Mouse (Mus musculus) testis, adult 2 months (tissue): ENCODE data around the gene Ckm. TPM values are rescaled to one million over a fixed set of nuclear protein-coding genes. Genes with fewer than 3 reads are reported as not detected.

Experiments used
- H3K27ac ChIP-seq: fragments of 200-500 bp; 2 replicates; pipeline ENCODE4 v1.5.1; 2012; ENCODE audit warnings: low read depth, low read length; ENCODE audit not compliant: control insufficient read depth, insufficient read depth
- H3K27me3 ChIP-seq: fragments of 200-500 bp; 2 replicates; pipeline ENCODE4 v1.6.1; 2012; ENCODE audit warnings: mild to moderate bottlenecking, low read length, moderate library complexity; ENCODE audit not compliant: control insufficient read depth, insufficient read depth
- H3K36me3 ChIP-seq: fragments of 200-500 bp; 2 replicates; pipeline ENCODE4 v1.6.1; 2012; ENCODE audit warnings: mild to moderate bottlenecking, low read length; ENCODE audit not compliant: control insufficient read depth, insufficient read depth
- H3K4me1 ChIP-seq: fragments of 200-500 bp; 2 replicates; pipeline ENCODE4 v1.6.1; 2012; ENCODE audit warnings: low read length; ENCODE audit not compliant: control insufficient read depth, insufficient read depth
- H3K4me3 ChIP-seq: fragments of 200-500 bp; 2 replicates; pipeline ENCODE4 v1.5.1; 2012; ENCODE audit warnings: low read depth, mild to moderate bottlenecking, low read length, moderate library complexity, mixed read lengths; ENCODE audit not compliant: control insufficient read depth
- CTCF ChIP-seq: fragments of 200-500 bp; IDR thresholded peaks from 2 replicates; pipeline ENCODE4 v1.5.1; 2012; ENCODE audit warnings: low read depth, mild to moderate bottlenecking, inconsistent platforms, low read length, moderate library complexity; ENCODE audit not compliant: control insufficient read depth, insufficient read depth, insufficient replicate concordance
- POLR2A ChIP-seq: fragments of 200-500 bp; IDR thresholded peaks from 2 replicates; pipeline ENCODE4 v1.6.1; 2012; ENCODE audit warnings: low read depth, mild to moderate bottlenecking, inconsistent platforms, low read length, moderate library complexity; ENCODE audit not compliant: control insufficient read depth
- polyA plus RNA-seq: library from polyadenylated mRNA; depleted of rRNA; stranded (reverse); fragments of >200 nt; gene quantifications from 2 replicates; pipeline ENCODE4 v1.2.3, GENCODE M21; 2012

Ckm gene
- polyA plus RNA-seq, 1 experiment, result 2.4 TPM

DNA sequence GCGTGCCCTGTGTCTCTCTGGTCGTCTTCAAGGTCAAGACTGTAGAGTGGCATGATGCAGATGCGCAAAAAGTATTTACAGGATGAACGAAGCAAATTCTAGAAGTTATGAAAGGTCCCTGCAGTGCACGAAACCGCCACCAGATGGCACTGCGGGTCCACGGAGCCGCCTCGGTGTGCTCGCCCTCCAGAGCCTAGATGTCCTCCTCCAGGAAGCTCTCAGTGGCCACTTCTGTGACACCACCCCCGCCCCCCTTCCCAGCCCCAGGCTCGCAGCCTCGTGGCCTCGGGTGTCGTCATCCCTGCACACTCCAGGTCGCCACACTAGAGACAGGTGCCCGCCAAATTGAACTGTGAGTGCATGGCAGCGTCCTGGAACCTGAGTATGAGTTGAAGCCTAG lies 841 bp downstream of the Ckm start:
- no peak for TF ChIP-seq POLR2A
- peak; percentile 98 for TF ChIP-seq CTCF
- Histone ChIP-seq H3K27me3 (no peaks in the 10 kb centered on the region), H3K36me3 (no peaks in the 10 kb centered on the region)

DNA sequence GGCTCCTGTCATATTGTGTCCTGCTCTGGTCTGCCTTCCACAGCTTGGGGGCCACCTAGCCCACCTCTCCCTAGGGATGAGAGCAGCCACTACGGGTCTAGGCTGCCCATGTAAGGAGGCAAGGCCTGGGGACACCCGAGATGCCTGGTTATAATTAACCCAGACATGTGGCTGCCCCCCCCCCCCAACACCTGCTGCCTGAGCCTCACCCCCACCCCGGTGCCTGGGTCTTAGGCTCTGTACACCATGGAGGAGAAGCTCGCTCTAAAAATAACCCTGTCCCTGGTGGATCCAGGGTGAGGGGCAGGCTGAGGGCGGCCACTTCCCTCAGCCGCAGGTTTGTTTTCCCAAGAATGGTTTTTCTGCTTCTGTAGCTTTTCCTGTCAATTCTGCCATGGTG lies 5.2 kb downstream of the Ckm start:
- Histone ChIP-seq H3K4me3 (no peak overlapping the region), H3K36me3 (no peaks in the 10 kb centered on the region), H3K27me3 (no peaks in the 10 kb centered on the region), H3K4me1 (peaks cover 12% of the 10 kb centered on the region), H3K27ac (no peak overlapping the region)
- TF ChIP-seq POLR2A (no peak), CTCF (no peak)

More for the DNA sequence above, 841 bp downstream of the Ckm start:
- Histone ChIP-seq H3K4me1 (peaks cover 4% of the 10 kb centered on the region), H3K4me3 (peak overlapping the region; percentile 4), H3K27ac (no peak overlapping the region)

DNA sequence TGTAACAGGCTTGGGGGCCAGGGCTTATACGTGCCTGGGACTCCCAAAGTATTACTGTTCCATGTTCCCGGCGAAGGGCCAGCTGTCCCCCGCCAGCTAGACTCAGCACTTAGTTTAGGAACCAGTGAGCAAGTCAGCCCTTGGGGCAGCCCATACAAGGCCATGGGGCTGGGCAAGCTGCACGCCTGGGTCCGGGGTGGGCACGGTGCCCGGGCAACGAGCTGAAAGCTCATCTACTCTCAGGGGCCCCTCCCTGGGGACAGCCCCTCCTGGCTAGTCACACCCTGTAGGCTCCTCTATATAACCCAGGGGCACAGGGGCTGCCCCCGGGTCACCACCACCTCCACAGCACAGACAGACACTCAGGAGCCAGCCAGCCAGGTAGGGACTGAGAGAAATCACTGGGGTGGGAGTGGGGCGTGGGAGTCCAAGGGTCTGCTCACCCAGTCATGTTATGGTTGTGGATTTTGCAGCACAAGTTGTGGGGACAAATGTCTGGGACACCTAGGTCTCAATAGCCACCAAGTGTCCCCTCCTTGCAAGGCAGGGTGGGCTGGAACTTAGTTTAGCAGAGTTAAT lies 6.3 kb downstream of the Ckm start:
- Histone ChIP-seq H3K36me3 (no peaks in the 10 kb centered on the region), H3K4me1 (peaks cover 16% of the 10 kb centered on the region), H3K27me3 (no peaks in the 10 kb centered on the region), H3K4me3 (no peak overlapping the region), H3K27ac (no peak overlapping the region)
- TF ChIP-seq POLR2A, result no peak
- no peak for TF ChIP-seq CTCF

DNA sequence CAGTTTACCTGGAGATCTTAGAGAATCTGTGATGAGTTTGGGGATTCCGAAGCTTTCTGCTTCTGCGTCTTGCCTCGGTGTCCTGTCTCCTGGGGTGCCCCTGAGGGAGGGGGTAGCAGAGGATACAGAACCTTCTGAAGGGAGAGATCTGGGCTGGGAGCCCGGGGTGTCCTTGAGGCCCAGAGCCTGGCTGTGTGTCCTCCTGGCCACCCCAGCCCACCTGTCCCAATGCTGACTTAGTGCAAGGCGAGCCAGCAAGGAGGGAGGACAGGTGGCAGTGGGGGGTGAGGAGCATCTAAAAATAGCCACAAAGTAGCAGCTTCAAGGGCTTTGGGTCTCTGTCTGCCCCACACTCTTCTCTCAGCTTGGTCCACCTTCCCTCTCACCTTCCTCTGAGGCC lies 7.2 kb downstream of the Ckm start:
- TF ChIP-seq CTCF (no peak), POLR2A (no peak)
- H3K27me3 ChIP-seq, result 0 out of 2 replicates have a peak, but pooled peaks cover 3% of the 10 kb centered on the region
- H3K27ac ChIP-seq, result no peak overlapping the region
- H3K4me3 ChIP-seq, result no peak overlapping the region
- no peaks in the 10 kb centered on the region for H3K36me3 ChIP-seq
- peaks cover 17% of the 10 kb centered on the region for H3K4me1 ChIP-seq

DNA sequence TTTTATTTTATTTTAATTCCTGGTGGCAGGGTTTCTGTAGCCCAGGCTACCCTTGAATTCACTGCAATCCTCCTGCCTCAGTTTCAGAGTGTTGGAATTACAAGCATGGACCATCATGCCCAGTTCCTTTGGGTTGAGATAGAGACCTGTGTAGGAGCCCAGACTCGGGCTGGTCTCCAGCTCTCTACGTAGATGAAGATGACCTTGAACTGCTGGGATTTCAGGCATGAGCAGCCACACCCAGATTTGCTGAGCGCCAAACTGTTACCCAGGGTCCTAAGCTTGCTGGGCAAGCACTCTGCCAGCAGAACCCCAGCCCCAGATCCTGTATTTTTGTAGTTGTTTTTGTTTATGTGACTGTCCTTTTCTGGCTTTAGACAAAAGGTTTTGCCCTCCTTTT lies 8.9 kb downstream of the Ckm start:
- Histone ChIP-seq H3K36me3 (no peaks in the 10 kb centered on the region), H3K4me1 (peaks cover 22% of the 10 kb centered on the region), H3K27me3 (0 out of 2 replicates have a peak, but pooled peaks cover 3% of the 10 kb centered on the region), H3K4me3 (no peak overlapping the region), H3K27ac (no peak overlapping the region)
- TF ChIP-seq CTCF (no peak), POLR2A (no peak)

DNA sequence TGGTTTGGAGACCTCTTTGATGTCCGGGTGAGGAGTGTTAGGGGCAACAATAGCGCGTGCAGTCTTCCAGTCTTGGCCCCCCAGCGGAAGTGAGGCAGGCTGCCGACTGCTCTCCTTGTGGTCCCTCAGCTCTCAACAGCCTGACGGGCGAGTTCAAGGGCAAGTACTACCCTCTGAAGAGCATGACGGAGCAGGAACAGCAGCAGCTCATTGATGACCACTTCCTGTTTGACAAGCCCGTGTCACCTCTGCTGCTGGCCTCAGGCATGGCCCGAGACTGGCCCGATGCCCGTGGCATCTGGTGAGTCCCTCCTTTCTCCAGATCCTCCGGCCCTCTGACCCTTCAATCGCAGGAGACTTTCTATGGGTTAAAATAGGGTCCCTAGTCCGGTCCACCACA lies 12.0 kb downstream of the Ckm start:
- Histone ChIP-seq H3K4me1 (peaks cover 28% of the 10 kb centered on the region), H3K27ac (no peak overlapping the region), H3K27me3 (0 out of 2 replicates have a peak, but pooled peaks cover 3% of the 10 kb centered on the region), H3K4me3 (no peak overlapping the region), H3K36me3 (no peaks in the 10 kb centered on the region)
- TF ChIP-seq POLR2A (no peak), CTCF (no peak)

DNA sequence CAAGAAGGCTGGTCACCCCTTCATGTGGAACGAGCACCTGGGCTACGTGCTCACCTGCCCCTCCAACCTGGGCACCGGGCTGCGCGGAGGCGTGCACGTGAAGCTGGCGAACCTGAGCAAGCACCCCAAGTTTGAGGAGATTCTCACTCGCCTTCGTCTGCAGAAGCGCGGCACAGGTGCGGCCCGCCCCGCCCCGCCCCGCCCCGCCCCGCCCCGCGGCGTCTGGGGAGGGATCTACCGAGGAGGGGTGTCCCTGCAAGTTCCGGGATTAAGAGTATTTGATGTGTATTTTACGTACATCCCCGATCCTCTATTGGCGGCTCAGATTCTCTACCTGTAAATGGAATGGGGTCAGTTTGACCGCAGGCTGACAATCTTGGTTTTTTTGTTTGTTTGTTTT lies 15.5 kb downstream of the Ckm start:
- 0 out of 2 replicates have a peak, but pooled peaks cover 3% of the 10 kb centered on the region for H3K27me3 ChIP-seq

More for the DNA sequence above, 15.5 kb downstream of the Ckm start:
- Histone ChIP-seq H3K36me3 (no peaks in the 10 kb centered on the region), H3K27ac (no peak overlapping the region), H3K4me3 (no peak overlapping the region), H3K4me1 (peaks cover 21% of the 10 kb centered on the region)
- TF ChIP-seq CTCF (no peak), POLR2A (no peak)
